Mouse (Mus musculus) Muller cell, postnatal 12 days (primary cell): Measurements from ENCODE around the gene Ogfod2.

Experiments used
- DNase-seq: peaks from one replicate; pipeline ENCODE4 v3.0.0-alpha.2; 2015; ENCODE audit errors: inconsistent ontology term

Ogfod2 gene

GRCm38 (mm10) chr5:124155943-124156342, 43.8 kb downstream of the Ogfod2 start:
- no peak for DNase-seq

- DNase-seq = no peak
Observed at GRCm38 (mm10) chr5:124158305-124158704, 46.2 kb downstream of the Ogfod2 start.

- no peak for DNase-seq
Observed at GRCm38 (mm10) chr5:124159453-124159852, 47.4 kb downstream of the Ogfod2 start.

- DNase-seq = peak; percentile 49
Observed at GRCm38 (mm10) chr5:124161831-124162230, 49.7 kb downstream of the Ogfod2 start.

- peak; percentile 54 for DNase-seq
Observed at GRCm38 (mm10) chr5:124162577-124162976, 50.5 kb downstream of the Ogfod2 start.

GRCm38 (mm10) chr5:124163445-124163844, 51.3 kb downstream of the Ogfod2 start:
- no peak for DNase-seq
